Mouse (Mus musculus): Measurements from ENCODE around the gene Nolc1. TPM values are rescaled to one million over a fixed set of nuclear protein-coding genes. Genes with fewer than 3 reads are reported as not detected.
"Not testable (repeated sequence)": the region's sequence is repeated elsewhere in the genome, so short reads cannot be mapped to it uniquely, and the experiment has no call there.

The Nolc1 gene
- polyA plus RNA-seq, 1 experiment from 2014 or later: 80.8 TPM

GRCm38 (mm10) chr19:46129737-46130136 is 54.1 kb downstream of the Nolc1 start:
- not testable (repeated sequence) for H3K4me2 ChIP-seq (ENCODE audit: low read length); H3K27ac ChIP-seq (ENCODE audit: low read length); ATAC-seq; H3K4me3 ChIP-seq (replicated peaks; ENCODE audit: low read length); H3K9me3 ChIP-seq (ENCODE audit: control insufficient read depth, low read length); H3K4me1 ChIP-seq (replicated peaks; ENCODE audit: control insufficient read depth, insufficient read depth, low read length); H3K9ac ChIP-seq (replicated peaks; ENCODE audit: low read depth, low read length); H3K36me3 ChIP-seq (ENCODE audit: control insufficient read depth, insufficient read depth)
- H3K27me3 ChIP-seq (replicated peaks; ENCODE audit: control insufficient read depth, insufficient read depth, low read length): peaks cover 34% of the 10 kb centered on the region
- 78% methylated on average over 5 of the region's 6 CpGs for WGBS

GRCm38 (mm10) chr19:46131283-46131682 is 55.6 kb downstream of the Nolc1 start:
- H3K4me3 ChIP-seq (replicated peaks; ENCODE audit: low read length): no peak overlapping the region
- peaks cover 16% of the 10 kb centered on the region for H3K4me1 ChIP-seq (replicated peaks; ENCODE audit: control insufficient read depth, insufficient read depth, low read length)
- no peak overlapping the region for H3K9ac ChIP-seq (replicated peaks; ENCODE audit: low read depth, low read length)
- ATAC-seq: no peak
- H3K4me2 ChIP-seq (ENCODE audit: low read length): peak overlapping the region; percentile 46
- H3K36me3 ChIP-seq (ENCODE audit: control insufficient read depth, insufficient read depth): no peaks in the 10 kb centered on the region
- 14% methylated on average over 5 of the region's 8 CpGs for WGBS
- no peak overlapping the region for H3K27ac ChIP-seq (ENCODE audit: low read length)
- H3K9me3 ChIP-seq (ENCODE audit: control insufficient read depth, low read length): no peaks in the 10 kb centered on the region
- H3K27me3 ChIP-seq (replicated peaks; ENCODE audit: control insufficient read depth, insufficient read depth, low read length): peaks cover 39% of the 10 kb centered on the region

- peak within 1 kb of the TSS; percentile 28 for H3K4me3 ChIP-seq (replicated peaks; ENCODE audit: low read length)
- H3K9me3 ChIP-seq (ENCODE audit: control insufficient read depth, low read length): no peaks in the 10 kb centered on the region
- H3K4me1 ChIP-seq (replicated peaks; ENCODE audit: control insufficient read depth, insufficient read depth, low read length): peaks cover 22% of the 10 kb centered on the region
- H3K27ac ChIP-seq (ENCODE audit: low read length): no peak within 1 kb of the TSS
- ATAC-seq: no peak
- H3K9ac ChIP-seq (replicated peaks; ENCODE audit: low read depth, low read length): no peak within 1 kb of the TSS
- no peaks in the 10 kb centered on the region for H3K36me3 ChIP-seq (ENCODE audit: control insufficient read depth, insufficient read depth)
- H3K4me2 ChIP-seq (ENCODE audit: low read length): peak within 1 kb of the TSS; percentile 46
- WGBS: under 1% methylated on average over 31 of the region's 31 CpGs
- peaks cover 45% of the 10 kb centered on the region for H3K27me3 ChIP-seq (replicated peaks; ENCODE audit: control insufficient read depth, insufficient read depth, low read length)
Observed at GRCm38 (mm10) chr19:46131694-46132525, 56.2 kb downstream of the Nolc1 start, which contains the start of gene Elovl3. Elovl3 (plus strand) TSS chr19:46131897.

GRCm38 (mm10) chr19:46132577-46132976 is 56.9 kb downstream of the Nolc1 start:
- H3K4me2 ChIP-seq (ENCODE audit: low read length): no peak overlapping the region
- H3K9ac ChIP-seq (replicated peaks; ENCODE audit: low read depth, low read length): no peak overlapping the region
- 29% methylated on average over 6 of the region's 6 CpGs for WGBS
- H3K36me3 ChIP-seq (ENCODE audit: control insufficient read depth, insufficient read depth): no peaks in the 10 kb centered on the region
- H3K9me3 ChIP-seq (ENCODE audit: control insufficient read depth, low read length): no peaks in the 10 kb centered on the region
- H3K4me1 ChIP-seq (replicated peaks; ENCODE audit: control insufficient read depth, insufficient read depth, low read length): peaks cover 27% of the 10 kb centered on the region
- H3K4me3 ChIP-seq (replicated peaks; ENCODE audit: low read length): no peak overlapping the region
- no peak overlapping the region for H3K27ac ChIP-seq (ENCODE audit: low read length)
- H3K27me3 ChIP-seq (replicated peaks; ENCODE audit: control insufficient read depth, insufficient read depth, low read length): peaks cover 52% of the 10 kb centered on the region
- no peak for ATAC-seq

Other genes with a start within 250 kb of the Nolc1 start
- 23.8 and 25.3 TPM in 2 replicates for gene Armh3, start 77.4 kb upstream of the Nolc1 start, polyA plus RNA-seq (2015; fragmentation: Nextera tagmentation; extraction: Ambion mirVana)
- gene Hps6, start 72.4 kb upstream of the Nolc1 start, polyA plus RNA-seq (2015; fragmentation: Nextera tagmentation; extraction: Ambion mirVana): 3.4 and 3.7 TPM in 2 replicates
- 21.8 and 25.9 TPM in 2 replicates for gene Pprc1, start 31.0 kb upstream of the Nolc1 start, polyA plus RNA-seq (2015; fragmentation: Nextera tagmentation; extraction: Ambion mirVana)
- gene Ldb1, start 30.6 kb upstream of the Nolc1 start, polyA plus RNA-seq (2015; fragmentation: Nextera tagmentation; extraction: Ambion mirVana): 120 and 130 TPM in 2 replicates
- gene Elovl3, start 56.0 kb downstream of the Nolc1 start, polyA plus RNA-seq (2015; fragmentation: Nextera tagmentation; extraction: Ambion mirVana): not detected in 2 replicates
- gene Pitx3, start 72.5 kb downstream of the Nolc1 start, polyA plus RNA-seq (2015; fragmentation: Nextera tagmentation; extraction: Ambion mirVana): 0.24 TPM in 1 of 2 replicates, not detected in the other
- 64.2 and 65.1 TPM in 2 replicates for gene Gbf1, start 76.6 kb downstream of the Nolc1 start, polyA plus RNA-seq (2015; fragmentation: Nextera tagmentation; extraction: Ambion mirVana)
- gene Nfkb2, start 228.5 kb downstream of the Nolc1 start, polyA plus RNA-seq (2015; fragmentation: Nextera tagmentation; extraction: Ambion mirVana): 1.8 and 1.9 TPM in 2 replicates